Mouse (Mus musculus) adrenal gland, postnatal 25 days (tissue): Measurements from ENCODE around the gene B3gnt3. TPM values are rescaled to one million over a fixed set of nuclear protein-coding genes. Genes with fewer than 3 reads are reported as not detected.

ENCODE experiments used
- DNase-seq: peaks from one replicate; pipeline ENCODE4 v3.0.0; 2021; ENCODE audit warnings: mixed read lengths
- total RNA-seq: library from RNA; stranded (reverse); gene quantifications from 2 replicates; pipeline ENCODE4 v1.2.3, GENCODE M21; 2021

Gene B3gnt3
- total RNA-seq, 1 experiment from 2014 or later = 4.8 TPM

DNA sequence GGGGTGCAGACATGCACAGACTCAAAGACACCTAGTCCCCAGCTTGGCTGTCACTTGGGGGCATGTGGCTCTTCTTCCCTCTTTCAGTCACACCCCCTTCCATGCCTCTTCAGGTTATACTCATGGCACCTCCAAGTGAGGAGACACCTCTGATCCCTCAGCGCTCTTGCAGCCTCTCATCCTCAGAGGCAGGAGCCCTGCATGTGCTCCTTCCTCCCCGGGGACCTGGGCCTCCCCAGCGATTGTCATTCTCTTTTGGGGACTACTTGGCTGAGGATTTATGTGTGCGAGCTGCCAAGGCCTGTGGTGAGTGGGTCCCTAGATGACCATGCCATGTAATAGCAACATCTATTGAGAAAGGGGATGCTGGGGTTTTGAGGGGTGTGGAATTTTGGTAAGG, 23.4 kb downstream of the B3gnt3 start:
- DNase-seq = no peak

DNA sequence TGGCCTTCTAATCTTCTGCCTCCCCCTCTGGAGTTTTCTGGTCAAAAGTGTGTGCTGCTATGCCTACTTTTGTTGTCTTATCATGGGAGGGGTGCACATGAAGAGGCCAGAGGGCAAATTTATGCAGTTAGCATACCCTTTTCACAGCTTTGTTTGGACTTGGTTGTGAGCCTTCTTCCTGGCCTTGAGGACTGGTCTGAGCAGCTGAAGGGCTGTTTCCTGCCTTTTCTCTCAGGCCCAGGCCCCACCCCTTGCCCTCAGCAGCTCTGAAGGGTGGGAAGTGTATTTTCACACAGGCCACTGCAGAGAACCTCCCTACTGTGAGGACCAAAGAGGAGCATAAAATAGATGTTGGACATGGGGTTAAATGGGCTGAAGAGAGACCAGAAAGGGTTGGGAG, 24.0 kb downstream of the B3gnt3 start:
- DNase-seq = no peak

DNA sequence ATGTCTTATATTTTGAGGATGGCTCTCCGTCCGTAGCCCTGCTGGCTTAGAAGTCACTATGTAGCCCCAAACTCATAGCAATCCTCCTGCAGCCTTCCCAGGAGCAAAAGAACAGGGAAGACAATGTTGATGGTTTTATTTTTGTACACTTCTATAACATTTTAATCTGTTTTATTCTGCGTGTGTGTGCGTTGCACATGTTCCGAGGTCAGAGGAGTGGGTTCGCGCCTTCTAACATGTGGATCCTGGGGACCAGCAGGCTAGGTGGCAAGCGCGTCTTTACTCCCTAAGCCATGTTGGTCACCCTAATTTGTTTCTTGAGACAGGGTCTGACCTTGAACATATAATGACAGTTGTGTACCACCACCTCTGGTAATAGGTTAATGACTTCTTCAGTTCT, 24.8 kb downstream of the B3gnt3 start:
- no peak for DNase-seq

DNA sequence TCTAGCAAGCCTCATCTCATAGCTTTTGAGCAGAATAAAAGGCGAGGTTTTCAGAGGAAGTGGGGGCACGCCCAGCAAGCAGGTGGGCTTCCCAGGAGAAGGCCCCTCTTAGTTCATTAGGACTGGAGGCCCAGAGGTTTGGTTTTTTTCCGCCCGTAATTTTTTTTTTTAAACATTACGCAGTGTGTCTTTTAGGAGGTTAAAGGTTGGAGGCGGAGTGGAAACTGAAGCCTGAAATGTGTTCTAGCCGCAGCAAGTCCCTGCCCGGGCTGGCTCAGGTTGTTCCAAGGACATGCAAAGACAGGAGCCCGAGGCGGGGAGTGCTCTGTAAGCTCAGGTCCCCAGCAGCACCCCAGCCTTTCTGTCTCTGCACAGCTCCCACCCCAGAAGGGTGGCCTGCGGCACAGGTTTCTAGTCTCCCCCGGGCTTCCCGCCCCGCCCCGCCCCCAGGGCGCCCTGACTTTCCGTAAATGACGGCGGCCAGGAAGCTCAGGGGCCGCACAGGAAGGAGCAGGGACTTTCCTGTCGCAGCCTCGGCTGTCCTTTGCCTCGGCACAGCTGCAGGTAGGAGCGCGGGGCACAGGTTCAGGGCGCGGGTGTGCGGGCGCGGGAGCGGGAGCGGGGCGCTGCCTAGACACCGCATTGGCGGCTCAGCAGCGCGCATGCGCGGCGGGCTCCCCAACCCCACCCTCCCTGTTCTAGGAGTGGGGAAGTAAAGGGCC, 25.4 kb downstream of the B3gnt3 start, which contains the start of gene Jak3:
Gene Jak3, plus strand, starts transcription at position 277 of the 722 bp plus-strand sequence.
- peak; percentile 66 for DNase-seq

DNA sequence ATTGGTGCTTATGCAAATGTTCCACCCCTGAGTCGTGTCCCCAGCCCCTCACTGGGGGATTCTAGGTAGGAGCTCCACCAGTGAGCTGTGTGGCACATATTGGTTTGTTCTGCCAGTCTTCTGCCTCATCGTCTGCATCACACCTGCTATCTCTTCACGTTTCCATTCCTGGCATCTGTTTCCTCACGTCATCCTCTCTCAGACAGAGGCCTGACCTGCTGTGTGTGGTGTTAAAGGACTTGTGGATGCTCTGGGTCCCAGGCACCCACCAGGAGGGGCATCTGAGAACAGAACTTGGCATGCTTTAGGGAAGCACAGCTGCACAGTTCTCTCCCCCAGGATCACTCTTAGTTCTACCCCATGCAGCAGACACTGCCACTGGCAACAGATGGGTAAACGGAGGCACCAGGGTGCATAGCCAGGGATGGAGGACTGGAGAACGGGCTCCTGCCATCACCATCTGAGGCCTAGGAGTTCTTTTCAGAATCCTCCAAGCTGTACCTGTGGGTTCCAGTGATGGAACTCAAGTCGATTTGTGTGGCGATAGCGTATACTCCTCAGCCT, 26.1 kb downstream of the B3gnt3 start:
- no peak for DNase-seq

DNA sequence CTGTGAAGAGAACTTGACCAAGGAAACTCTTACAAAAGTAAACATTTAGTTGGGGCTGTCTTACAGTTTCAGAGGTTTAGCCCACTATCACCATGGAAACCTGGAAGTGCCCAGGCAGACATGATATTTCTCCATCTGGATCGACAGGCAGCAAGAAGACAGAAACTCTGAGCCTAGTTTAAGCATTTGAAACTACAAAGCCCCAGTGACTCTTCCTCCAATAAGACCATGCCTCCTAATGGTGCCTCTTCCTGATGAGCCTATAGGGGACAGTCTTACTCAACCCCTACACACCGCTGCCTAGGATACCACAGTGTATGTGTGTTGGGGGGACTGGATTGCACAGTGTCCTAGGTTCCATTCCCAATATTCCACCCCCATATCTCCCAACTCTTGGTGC, 27.5 kb downstream of the B3gnt3 start:
- DNase-seq = no peak

DNA sequence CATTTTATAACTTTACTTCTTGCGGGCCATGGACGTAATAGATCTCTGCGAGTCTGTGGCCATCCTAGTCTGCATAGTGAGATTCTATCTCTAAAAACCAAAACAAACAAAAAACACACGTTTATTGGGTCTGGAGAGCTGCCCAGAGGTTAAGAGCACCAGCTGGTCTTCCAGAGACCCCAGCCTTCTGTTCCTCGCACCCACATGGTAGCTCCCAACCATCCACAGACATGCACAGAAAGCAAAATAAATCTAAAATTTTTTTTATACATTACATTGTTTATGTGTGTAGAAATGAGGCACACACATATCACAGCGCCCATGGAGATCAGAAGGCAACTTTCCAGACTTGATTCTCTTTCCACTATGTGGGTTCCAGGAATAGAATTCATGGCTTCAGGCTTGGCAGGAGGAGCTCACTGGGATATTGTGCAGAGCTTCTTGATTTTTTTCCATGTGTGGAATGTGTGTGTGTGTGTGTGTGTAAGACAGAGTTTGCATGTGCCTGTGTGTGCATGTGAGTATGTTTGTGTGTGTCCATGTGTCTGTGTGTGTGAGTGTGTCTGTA, 29.3 kb downstream of the B3gnt3 start:
- no peak for DNase-seq

DNA sequence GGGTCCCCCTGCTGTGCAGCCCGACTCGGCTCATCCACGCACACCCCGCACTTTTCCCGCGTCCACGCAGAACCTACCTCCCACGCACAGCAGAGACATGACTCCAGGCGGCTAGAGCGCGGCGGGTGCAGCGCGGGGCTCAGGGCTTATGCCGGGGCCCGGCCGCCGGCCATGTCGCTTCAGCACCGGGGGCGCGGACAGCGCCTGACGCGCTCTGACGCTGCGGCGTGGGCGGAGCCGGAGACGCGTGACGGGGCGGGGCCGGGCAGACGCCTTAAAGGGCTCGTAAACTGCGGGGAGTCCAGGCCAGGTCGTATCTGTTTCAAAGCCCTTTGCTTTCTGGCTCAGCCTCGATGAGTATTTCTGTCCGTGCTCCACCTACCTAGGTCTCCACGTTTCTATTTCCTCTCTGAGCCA, 30.0 kb downstream of the B3gnt3 start, which contains the start of gene Unc13a:
Gene Unc13a, minus strand, starts transcription at position 209 of the 417 bp plus-strand sequence.
- peak; percentile 93 for DNase-seq

DNA sequence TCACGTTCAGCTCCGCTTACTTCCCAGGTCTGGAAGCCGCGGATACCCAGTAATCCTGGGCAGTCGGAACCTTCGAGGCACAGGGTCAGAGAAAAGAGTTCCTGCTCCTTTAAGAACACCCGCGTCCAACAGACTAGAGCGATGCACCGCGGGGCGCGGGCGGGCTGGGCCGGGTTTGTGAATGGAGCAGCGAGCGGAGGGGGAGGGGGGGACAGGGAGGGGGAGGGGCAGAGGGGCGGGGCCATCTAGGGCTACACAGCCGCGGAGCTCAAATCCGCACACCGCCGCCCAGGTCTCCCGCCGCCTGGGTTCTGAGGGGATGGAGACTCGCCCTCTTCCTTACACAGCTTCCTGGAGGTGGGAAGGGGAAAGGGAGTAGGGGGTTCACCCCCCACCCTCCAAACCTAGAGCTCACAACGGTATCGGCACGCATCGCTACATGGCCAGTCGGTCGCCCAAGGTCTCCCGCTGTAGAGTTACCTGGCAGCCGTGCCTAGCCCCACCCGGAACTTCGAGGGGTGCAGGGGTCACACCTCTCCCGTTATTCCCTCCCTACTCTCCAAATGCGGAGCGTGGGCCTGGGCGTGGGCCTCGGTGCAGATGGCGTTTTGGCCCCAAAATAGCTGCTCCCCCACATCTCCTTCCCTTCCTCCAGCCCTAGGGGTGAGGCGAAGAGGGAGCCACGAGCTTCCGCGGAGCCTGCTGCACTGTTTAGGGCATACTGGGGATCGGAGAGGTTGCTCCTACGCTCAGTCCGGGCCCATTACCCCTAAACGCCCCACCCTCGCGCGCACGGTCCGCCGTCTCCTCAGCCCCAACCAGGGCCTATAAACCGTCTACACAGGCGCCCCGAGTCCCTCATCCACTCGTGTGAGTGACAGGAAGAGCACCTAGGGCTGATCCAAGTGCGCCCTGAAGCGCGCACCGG, 30.7 kb downstream of the B3gnt3 start:
- peak; percentile 50 for DNase-seq

DNA sequence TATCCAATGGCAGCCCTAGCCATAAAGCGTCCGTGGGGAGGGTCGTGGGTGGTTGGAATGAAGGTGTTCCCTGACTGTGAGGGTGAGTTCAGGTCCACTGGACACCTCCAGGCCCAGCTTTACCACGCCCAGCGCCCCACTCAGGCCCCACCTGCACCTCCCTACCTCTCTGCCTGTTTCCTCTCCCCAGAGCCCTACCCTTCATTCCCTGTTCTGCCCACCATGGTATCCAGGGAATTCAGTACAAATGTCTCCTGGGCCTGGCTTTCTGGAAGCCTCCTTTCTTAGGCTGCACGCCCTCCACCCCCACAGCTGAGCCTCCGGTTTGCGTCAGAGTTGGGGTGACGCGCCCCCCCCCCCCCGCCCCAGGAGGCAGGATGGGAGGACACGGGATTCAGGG, 31.4 kb downstream of the B3gnt3 start:
- DNase-seq = no peak

DNA sequence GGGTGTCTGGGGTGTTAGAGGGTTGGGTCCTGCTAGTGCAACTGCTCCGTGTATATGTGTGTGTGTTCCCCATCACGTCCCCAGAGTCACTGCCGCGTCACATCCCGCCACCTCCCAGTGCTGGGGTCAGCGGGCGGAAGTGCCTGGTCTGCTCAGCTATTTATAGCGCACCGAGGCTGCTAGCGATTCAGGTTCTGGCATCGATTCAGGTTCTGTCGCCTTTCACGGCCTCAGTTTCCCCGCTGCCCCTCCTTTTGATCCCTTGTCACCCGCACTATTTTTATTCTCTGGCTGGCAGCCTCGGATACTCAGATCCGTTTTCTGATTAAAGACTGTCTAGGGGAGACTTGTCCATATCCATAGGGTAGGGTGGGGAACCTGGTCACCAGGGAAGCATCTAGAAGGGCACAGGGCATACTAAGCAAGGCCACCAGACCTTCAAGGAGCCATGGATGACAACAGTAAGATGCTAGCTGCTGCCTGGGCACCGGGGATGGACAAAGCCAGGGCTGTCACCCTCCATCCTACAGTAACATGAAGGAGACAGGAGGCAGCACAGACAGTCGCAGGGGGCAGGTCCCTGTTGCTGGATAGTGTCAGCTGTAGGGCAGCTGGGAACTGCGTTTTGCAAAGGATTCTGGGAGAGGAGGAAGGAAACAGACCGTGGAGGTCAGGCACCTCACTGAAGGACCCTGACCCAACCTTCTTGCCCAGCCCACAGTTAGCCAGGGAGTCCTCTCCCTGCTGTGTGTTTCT, 33.2 kb downstream of the B3gnt3 start:
- no peak for DNase-seq

DNA sequence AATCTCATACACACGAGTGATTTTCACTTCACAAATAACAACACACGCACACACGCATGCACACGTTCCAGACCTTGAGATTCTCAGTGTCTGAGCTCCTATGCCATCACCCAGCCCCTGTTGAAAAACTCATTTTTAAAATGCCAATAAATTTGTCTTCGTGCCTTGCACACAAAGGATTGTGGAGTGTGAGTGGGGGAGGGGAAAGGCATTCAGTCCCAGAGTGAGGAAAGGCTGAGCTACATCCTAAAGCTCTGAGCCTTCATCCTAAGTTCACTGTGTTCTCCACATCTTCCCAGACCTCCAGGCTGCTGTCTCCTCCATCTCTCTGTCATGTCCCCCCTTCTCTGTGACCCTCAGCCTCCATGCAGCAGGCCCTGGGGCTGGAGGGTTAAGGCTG, 34.3 kb downstream of the B3gnt3 start:
- DNase-seq = no peak

DNA sequence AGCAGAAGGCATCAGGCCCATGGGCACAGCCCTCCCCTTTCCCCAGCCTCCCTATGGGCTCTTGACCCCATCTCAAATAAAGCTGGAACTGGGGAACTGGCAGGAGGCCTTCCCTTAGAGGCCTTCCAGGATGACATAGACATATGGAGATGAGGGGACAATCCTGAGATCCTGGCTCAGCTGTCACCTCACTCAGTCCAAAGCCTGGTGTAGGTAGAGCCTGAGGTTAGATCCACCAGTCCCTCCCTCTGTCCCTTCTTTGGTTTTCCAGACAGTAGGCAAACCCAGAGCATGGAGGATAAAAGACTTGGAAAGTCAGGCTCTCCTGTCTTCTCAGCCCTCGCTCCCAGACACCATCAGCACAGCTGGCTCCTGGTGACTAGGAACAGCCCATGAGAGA, 34.7 kb downstream of the B3gnt3 start:
- DNase-seq = no peak

DNA sequence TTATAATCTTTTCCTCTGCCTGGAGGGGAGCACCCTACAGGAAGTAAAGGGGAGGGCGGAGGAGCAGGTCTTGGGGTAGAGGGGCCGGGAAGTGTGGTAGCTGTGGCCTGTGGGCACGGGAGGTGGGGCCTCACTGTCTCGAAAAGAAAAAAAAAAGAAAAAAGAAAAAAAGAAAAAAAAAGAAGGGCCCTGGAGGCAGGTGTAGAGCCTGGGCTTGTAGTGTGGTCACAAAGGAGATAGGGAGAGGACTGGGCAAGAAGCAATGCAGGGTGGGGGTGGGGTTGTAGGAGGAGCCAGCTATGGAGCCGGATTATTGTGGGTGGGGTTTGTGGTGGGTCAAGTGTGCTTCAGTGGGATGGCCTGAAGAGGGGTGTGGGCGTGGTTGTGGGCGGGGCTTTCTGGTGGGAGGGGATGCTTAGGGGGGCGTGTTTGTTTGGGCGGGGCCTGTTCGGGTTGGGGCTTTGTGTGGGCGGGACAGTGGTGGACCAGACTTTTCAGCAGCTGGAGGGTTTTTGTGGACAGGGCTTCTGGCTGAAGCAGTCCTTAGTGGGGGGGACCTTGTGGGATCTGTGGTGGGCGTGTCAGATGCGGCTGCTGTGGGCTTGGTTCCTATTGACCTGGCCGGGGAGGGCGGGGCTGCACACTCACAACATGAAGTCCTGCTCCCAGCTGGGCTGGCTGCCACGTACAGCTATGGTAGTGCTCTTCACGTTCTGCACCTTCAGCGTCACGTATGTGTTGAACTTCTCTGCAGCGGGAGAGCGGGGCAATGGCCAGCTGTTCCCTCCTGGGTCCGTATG, 36.1 kb downstream of the B3gnt3 start:
- peak; percentile 53 for DNase-seq

DNA sequence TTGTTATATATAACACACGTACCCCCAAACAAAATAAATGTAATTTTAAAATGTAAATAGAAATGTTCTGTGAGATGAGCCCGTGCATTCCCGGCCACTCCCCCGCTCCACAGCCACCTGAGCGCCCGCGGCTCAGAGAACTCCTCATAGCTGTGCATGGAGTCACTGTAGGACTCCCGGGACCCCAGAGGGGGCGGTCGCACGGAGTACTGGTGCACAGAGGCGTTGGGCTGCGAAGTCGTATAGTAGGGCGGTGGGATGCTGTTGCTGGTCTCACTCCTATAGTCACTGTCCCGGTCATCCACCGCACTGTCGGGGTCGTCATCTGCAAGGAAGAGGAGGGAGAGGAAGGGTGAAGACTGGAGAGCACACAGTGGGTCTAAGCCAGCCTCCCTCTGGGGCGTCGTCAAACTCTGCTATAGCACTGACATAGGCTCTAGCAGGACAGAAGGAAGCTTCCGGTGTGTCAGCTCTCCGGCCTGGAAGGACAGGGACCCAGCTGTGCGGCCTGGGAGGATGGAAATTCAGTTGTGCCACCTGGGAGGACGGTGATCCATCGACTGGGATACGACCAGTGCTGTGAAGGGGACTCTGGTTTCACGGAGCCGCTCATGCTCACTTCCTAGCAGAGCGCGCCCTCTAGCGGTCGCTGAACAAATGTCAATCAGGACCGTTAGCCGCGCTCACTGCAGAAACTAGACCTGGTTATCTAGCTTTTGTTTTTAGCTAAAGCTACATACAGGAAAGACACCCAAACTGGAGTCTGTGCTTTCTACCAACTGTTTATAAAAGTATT, 41.1 kb downstream of the B3gnt3 start:
- DNase-seq = peak; percentile 89

DNA sequence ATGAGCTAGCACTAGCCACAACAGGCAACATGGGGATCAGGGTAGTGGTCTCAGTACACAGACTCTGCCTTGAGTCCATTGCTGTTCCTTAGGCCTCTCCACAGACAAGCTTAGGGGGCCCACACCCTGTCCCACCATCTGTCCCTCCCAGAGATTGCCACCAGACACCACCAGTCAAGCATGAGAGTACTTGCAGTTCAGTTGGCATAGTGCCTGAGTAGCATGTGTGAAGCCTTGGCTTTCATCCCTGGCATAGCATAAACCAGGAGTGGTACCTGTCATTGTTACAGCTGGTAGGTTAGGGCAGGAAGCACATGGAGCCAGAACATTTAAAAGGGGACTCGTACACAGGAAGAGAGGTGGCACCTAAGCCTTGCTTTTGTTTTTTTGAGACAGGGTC, 41.8 kb downstream of the B3gnt3 start:
- DNase-seq = no peak

DNA sequence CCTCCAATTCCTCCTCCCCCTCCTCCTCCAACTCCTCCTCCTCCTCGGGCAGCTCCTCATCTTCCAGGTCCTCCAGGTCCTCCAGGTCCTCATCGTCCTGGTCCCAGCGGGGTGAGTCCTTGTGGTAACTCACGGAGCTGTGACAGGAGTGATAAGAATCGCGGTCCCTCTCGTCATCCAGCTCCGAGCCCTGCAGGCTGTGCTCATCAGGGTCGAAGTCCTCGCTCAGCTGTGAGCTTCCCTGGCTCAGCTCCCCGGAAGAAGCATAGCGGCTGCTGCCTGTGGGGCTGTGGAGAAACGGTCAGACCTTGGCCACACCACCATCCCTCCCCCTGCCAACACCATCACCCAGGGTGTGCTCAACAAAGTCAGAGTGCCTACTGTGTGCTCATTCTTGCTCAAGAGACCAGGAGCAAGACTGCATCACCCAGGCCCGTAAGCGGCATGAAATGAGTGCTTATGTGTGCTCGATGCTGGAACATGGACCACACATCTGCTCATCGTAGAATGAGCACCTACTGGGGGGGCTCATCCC, 43.0 kb downstream of the B3gnt3 start:
- DNase-seq = peak; percentile 30

DNA sequence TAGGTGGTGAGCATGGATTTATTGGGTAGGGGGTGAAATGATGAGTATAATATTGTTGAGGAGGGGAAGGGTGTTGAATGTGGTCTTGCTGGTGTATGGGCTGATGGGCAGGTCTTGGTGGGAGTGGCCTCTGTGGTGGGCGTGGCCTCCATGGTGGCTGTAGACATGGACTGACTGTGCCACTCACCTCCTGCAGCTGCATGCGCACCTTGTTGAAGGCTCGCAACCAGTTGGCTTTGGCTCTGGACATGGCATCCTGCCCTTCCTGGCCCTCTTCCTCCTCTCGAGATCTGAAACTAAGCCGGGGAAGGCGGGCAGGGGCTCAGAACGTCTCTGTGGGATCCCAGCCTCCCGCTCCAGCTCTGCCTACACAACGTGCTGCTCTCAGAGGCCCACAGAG, 43.8 kb downstream of the B3gnt3 start:
- no peak for DNase-seq

DNA sequence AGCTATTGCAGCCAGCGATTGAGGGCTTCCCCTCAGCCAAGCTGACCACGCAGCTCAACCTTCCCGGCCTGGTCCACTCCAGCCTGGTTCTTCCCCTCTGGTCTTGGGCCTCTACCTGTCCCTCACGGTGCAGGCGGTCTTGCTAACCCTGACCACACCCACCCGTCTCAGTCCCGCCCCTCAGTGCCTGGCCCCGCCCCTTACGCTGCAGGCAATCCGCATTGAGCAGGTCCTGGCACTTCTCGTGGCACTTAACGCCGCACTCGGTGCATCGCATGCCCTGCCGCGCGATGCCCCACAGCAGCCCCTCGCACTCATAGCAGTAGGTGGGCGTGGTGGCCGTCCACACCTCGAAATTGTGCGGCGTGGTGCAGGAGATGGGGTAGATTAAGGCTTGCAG, 47.0 kb downstream of the B3gnt3 start:
- DNase-seq = peak; percentile 49

DNA sequence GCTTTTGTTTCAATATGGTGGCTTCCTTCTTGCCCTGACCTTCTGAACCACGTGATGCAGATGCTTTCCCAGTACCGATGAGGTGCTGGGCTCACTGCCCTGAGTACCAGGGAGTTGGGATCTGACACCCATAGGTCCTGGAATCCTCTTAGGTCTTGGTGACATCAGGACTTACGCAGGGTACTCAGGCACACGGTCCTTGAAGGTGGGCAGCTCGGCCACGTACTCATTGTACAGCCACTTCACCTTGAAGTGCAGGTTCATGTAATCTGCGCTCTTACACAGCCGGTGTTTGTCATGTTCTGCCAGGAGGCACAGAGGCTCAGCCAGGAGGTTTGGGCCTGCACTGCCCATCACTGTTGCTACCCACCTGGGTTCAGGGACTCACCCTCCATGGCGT, 56.1 kb downstream of the B3gnt3 start:
- DNase-seq = no peak
